Mouse (Mus musculus) hematopoietic stem cell, adult 5-6 weeks (primary cell): ENCODE results near the gene Tal1. TPM values are rescaled to one million over a fixed set of nuclear protein-coding genes. Genes with fewer than 3 reads are reported as not detected.

ENCODE experiments used
- ATAC-seq, 2 experiments: fragments of 125-278 bp in 1 of 2; replicated peaks in 1 of 2; 2 replicates each; pipeline ENCODE4 v1.8.0; 2016 to 2017; ENCODE audit warnings: inconsistent platforms in 2 of 2, mild to moderate bottlenecking in 2 of 2, moderate number of reproducible peaks in 2 of 2, low read depth in 1 of 2, moderate TSS enrichment in 1 of 2; ENCODE audit not compliant: low FRiP score in 2 of 2, poor library complexity in 2 of 2, severe bottlenecking in 2 of 2, insufficient read depth in 1 of 2, low TSS enrichment in 1 of 2
- total RNA-seq: library from RNA; stranded (forward); fragments of 172-1452, 232-1000 nt; gene quantifications from 2 replicates; pipeline ENCODE4 v1.2.3, GENCODE M21; 2017

The Tal1 gene
- total RNA-seq, 1 experiment from 2014 or later: 38.4 TPM

GRCm38 (mm10) chr4:115094056-115094455, 37.8 kb downstream of the Tal1 start:
- ATAC-seq: no peak

GRCm38 (mm10) chr4:115095671-115096434, 39.6 kb downstream of the Tal1 start:
- ATAC-seq: peak; percentile 67 to 78

- ATAC-seq: peak; percentile 40 to 54; a peak in 3 of 4 replicates
Observed at GRCm38 (mm10) chr4:115096435-115097145, 40.4 kb downstream of the Tal1 start.

- no peak for ATAC-seq
Observed at GRCm38 (mm10) chr4:115097146-115097496, 40.9 kb downstream of the Tal1 start.

- ATAC-seq: peak; percentile 57 to 81
Observed at GRCm38 (mm10) chr4:115101682-115102081, 45.5 kb downstream of the Tal1 start.

GRCm38 (mm10) chr4:115103510-115103909, 47.3 kb downstream of the Tal1 start:
- peak; percentile 63 for ATAC-seq

GRCm38 (mm10) chr4:115111167-115111566, 54.9 kb downstream of the Tal1 start:
- ATAC-seq: no peak

- no peak for ATAC-seq
Observed at GRCm38 (mm10) chr4:115113266-115113665, 57.0 kb downstream of the Tal1 start.

- ATAC-seq: peak in 1 of 2 experiments; percentile 9; a peak in 1 of 4 replicates
Observed at GRCm38 (mm10) chr4:115119642-115120041, 63.4 kb downstream of the Tal1 start.

GRCm38 (mm10) chr4:115121162-115121561, 64.9 kb downstream of the Tal1 start:
- peak in 1 of 2 experiments; percentile 49; a peak in 1 of 4 replicates for ATAC-seq

Other genes with a start within 250 kb of the Tal1 start
- gene Gm12830, start 234.7 kb upstream of the Tal1 start, total RNA-seq: not detected in 2 replicates
- 2.8 and 2.9 TPM in 2 replicates for gene Foxd2, start 147.6 kb upstream of the Tal1 start, total RNA-seq
- gene Foxe3, start 130.4 kb upstream of the Tal1 start, total RNA-seq: not detected in 2 replicates
- gene Cmpk1, start 69.2 kb upstream of the Tal1 start, total RNA-seq: 176 and 184 TPM in 2 replicates
- gene Stil, start 56.3 kb upstream of the Tal1 start, total RNA-seq: 11.6 and 12.1 TPM in 2 replicates
- 26.4 and 37.5 TPM in 2 replicates for gene Pdzk1ip1, start 32.3 kb downstream of the Tal1 start, total RNA-seq
- gene Cyp4x1, start 77.9 kb downstream of the Tal1 start, total RNA-seq: not detected in 2 replicates
- gene Cyp4a29, start 185.7 kb downstream of the Tal1 start, total RNA-seq: not detected in 2 replicates
- not detected in 2 replicates for gene Cyp4a12a, start 242.6 kb downstream of the Tal1 start, total RNA-seq